Mouse (Mus musculus) bone marrow macrophage, adult 2 months (primary cell): ENCODE measurements around the gene Gm17019.
"Not testable (repeated sequence)": the region's sequence is repeated elsewhere in the genome, so short reads cannot be mapped to it uniquely, and the experiment has no call there.

Experiments used
- CTCF ChIP-seq: IDR thresholded peaks from 2 replicates; pipeline ENCODE4 v1.5.1; 2012; ENCODE audit warnings: low read depth, mild to moderate bottlenecking, low read length, moderate library complexity
- POLR2A ChIP-seq: IDR thresholded peaks from 2 replicates; pipeline ENCODE4 v1.6.1; 2012; ENCODE audit warnings: mild to moderate bottlenecking, low read depth, low read length, borderline replicate concordance

DNA sequence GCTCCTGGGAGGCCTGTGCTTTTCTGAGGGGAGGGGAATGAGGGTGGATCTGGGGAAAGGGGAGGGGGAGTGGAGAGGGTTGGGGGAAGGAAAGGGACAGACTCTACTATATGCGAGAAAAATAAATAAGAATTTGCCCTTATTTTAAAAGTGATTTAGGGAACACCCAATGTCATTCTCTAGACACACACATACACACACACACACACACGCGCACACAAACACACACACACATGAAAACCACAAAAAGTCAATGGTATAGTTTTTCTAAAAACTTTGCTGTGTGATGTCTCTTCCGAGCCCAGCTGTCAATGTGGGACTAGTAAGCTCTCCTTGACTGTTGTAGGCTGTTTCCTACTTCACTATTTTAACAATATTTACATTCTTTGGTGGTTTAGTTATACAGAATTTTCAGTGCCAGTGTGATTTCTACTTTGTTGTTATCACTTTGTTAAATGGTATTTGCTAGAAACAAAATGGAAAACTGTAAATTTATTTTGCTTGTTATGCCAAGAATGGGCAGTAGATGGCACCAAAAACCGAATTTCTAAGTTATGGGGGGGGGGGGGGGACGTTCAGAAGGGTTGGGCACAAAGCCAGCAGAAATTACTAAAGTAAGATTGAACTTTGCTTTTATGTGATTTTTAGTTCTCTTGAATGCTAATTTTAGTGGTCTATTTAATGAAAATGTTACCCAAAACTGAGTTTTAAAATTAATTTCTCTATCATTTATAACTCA is 46.0 kb downstream of the Gm17019 start:
- TF ChIP-seq CTCF, POLR2A: not testable (repeated sequence)
